Mouse (Mus musculus) frontal cortex, postnatal 10 days (tissue): Measurements from ENCODE around the gene Pheta1.
A peak's percentile ranks its signal among the peaks of the same experiment; 100 is the strongest.

Experiments used
- DNase-seq, 2 experiments: peaks; one replicate each; pipeline ENCODE4 v3.0.0; 2022; ENCODE audit warnings: low spot score in 2 of 2, mixed read lengths in 1 of 2

The Pheta1 gene

DNA sequence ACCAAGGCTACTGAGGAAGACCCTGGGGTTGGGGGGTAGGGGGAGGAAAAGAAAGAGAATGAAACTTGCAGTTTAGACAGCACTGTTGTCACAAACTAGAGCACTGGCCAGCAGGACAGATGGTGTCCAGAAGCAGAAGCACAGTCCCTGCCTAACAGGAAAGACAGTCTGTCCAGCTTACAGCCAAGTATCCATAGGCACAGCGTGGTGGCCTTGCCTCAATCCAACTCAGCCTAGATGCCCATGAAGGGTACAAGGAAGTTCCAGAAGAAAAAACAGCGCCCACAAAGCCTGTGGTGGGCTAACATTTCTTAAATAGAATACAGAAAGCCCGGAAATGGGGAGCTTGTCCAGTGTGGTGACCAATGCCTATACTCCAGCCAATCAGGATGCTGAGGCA, 23.2 kb upstream of the Pheta1 start:
- no peak for DNase-seq

DNA sequence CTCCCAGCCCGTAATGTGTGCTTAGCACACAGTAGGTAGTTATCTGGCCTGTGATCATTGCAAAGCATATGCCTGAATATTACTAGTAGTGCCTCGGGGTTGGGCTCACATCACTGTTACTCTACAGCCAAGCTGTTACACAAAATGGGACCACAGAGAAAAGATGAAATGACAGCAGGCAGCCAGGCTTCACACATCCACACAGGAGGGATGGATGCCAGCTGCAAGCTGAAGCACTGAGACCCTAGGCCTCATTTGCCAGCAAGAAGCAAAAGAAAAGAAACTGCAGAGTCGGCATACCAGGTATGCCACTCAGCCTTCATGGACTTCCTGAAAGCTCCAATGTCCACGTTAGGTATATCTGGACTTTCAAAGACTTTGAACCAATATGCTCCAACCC, 20.9 kb upstream of the Pheta1 start:
- DNase-seq = no peak

DNA sequence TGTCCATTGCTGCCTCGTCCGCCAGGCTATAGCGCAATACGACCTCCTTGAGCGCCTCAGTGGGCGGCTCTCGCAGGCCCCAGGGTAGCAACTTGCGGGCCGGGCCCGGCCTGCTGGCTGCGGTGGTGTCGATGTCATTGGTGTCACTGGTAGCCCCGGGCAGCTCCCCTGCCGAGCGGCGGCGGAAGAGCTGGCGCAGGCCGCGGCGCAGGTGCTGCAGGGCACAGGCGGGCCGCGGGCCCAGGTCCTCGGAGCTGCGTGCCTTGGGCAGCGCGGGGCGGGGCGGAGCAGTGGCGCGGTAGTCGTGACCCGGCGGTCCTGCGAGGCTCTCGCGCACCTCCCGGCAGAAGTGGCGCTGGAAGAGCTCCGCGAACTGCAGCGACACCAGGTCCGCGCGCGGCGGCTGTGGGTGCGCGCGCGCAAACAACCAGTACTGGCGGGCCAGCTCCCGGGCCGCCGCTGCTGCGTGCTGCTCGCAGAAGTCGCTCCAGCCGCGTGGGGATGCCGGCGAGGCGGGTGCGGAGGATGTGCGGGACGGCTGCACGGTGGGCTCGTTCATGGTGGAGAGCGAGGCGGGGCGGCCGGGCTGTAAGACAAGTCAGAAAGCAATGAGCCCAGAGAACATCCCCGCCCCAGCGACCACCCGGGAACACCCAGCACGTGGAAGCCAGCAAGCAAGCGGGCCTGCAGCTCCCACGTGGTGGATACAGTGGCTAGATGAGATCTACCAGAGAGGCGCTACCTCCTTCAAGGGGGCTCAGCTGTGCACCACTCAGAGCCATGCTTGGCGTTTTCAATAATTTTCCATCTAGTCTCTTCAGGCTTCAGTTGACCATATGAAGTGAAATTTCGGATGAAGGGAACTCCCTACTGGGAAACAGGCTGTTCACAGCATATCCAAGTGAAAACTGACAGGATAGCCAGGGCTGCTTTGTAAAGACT, 20.0 kb upstream of the Pheta1 start:
- DNase-seq = no peak

DNA sequence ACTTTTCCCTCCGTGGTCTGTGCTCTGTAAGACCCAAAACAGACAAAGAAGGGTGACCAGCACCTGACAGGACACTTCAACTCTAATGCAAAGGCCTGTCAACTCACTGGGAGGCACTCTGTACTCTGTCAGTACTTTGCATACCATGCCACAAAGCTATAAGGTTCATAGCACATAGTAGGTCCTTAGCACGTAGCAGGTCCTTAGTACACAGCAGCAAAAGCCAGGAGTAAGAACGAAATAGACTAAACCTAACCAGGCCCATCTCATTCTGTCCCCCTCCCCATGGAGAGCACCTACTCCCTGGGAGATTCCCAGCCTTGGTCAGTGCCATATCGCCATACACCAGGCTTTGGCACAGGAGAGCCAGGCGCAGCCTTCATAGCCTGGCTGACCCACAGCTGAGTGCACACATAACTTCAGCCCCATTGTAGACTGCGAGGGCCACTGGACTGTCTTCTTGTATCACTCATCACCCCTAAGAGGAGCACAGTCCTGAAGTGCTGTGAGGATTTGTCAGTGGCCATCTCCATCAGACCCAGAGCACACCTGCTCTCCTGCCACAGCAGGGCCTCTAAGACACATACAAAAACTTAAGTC, 17.7 kb upstream of the Pheta1 start:
- DNase-seq = no peak

DNA sequence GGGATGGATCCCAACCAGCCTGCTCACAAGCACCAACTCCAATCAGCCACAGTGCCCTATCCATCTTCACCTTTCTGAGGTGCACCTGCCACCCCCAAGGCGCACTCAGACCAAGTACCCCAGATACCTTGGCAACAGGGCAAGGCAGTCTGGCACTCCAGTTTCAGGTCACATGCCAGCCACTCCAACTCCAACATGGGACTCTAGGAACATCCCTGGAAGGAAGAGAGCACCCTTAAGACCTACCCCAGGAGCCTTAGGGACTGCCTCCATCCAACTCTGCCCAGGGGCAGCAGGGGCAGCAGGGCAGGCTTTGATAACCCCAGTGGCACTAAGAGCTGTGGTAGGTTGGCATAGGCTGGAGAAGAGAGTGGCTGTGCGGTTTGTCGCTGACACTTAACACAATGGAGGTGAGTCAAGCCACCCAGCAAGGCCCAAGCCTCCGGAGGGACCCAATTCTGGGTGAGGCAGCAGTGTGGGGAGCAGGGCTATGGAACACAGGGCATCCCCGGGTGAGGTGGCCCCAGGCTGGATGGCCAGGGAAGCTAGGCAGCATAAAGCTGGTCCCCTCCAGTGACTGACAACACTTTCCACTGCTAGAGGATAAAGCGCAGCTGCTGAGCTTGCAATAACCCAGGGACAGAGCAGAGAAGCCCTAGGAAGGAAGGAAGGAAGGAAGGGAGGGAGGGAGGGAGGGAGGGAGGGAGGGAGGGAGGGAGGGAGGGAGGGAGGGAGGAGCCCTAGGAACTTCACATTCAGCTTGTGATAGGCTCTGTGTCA, 16.2 kb upstream of the Pheta1 start:
- no peak for DNase-seq

DNA sequence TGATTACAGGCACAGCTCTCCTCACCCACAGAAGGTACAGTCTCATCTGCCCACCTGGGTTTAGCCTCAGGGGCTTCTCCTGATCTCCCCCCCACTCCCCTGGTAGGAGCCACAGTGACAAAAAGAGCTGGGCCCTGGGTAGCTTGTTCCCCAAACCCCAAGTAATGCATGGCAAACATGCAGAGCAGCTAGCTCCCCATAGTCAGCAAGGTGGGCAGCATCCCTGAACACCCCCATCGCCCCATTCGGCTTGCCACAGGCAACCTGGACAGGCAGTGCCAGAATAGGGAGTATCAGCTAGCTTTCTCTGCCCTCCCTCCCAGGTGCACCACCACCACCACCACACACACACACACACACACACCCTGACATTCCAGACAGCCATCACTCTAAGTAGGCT, 15.6 kb upstream of the Pheta1 start:
- no peak for DNase-seq

DNA sequence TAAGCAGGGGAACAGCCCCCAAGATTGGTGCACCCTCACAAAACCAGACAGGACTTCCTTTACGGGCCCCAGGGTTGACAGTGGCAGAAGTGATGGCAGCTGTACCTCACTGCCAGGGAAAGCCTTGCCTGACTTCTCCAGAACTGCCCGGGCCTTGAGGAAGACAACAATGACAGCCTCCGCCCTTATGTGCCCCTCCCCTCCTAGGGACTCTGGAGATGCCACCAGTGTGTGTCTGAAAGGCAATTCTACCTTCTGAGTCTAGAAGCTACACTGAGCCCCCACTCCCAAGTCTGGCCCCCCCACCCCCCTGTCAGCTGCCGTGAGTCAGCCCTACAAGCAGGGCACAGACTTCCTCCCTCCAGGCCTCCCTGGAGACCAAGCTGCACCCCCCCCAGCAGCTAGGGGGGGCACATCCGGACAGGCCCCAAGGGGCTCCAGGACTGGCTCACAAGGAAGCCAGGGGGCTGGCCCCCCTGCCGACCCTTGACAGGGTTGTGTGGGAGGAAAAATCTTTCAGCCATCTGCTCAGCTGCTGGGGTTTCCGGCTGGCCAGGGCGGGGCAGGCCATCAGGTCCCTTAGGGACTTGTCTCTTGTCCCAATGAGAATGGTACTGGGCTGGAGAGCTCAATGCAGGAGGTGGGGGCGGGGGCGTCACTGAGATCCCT, 15.1 kb upstream of the Pheta1 start:
- DNase-seq = peak in 1 of 2 experiments; percentile 66

DNA sequence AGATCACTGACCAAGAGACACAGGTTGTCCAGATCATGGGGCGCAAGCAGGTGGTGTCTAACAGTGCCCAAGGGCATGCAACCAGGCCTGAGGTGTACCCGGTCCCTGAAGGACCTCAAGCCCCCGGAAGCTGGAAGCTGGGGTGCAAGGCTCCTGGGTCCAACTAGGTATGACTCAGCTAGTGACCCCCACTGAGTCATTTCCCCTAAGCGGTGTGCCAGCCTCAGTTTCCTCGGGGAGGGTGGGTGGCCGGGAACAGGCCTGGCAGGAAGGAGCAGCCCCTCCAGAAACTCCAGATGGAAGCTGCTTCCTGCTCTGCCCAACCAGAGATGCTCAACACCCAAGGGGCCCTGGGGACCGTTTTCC, 14.6 kb upstream of the Pheta1 start:
- no peak for DNase-seq

DNA sequence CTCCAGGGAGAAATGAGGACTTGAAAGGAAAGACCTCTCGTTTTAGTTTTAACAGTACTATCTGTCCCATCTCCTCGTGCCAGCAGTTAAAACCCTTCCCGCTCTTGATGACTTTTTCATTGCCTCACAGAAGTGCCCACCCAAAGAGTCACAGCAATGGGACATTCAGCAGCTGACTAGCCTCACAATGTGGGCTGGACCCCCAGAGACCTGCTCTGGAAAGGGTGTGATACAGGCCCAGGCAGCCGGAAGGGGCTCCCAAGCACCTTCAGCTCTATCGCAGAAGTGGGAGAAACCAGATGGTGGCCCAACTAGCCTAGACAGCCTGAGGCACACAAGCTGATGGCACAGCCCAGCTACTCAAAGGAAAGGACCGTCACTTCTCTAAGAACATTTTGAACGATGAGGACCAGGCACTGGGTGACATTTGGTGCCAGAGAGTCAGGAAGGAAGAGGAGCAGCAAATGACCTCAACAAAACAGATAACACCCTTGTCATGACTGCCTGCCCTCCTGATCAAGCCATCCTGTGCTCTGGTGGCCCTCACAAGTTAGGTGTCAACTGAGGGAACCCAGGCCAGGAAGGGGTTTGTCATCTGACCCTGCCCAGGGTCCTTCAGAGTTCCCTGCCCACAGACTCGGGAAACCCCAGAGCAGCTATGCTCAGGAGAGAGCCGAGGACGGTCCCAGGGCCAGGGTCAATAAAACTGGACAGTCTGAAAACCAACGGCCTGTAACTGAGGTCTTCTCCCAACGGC, 13.6 kb upstream of the Pheta1 start:
- no peak for DNase-seq

DNA sequence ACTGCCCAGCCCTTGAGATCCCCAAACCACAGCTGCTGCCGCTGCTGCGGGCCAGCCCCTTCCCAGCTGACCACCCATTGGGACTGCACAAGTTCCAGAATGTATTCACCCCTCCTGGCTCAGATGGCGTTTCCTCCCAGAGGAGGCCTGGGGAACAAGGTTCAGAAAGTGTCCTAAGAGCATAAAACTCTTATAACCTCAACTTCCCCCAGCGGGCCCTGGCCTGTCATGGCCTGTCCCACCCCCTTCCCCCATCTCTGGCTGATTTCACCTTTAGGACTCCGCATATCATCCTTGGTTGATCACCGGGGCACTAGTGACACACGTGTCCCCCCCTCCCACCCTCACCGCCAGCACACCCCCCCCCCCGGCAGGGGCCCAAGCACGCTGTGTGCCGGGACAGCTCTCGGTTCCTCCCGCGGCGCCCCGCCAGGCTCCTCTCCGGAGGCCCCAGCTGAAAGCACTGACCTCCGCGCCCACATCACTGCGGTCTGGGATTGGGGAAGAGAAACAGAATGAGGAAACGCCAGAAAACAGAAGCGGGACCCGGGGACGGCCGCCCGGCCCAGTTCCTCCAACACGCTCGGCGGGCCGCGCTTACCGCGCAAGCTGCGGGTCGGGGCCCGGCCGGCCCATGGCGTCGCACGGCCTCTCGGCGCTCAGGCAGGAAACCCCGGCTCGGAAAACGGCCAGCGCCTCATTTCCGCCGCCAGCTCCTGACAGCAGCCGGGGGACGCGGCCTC, 12.7 kb upstream of the Pheta1 start:
- peak in 1 of 2 experiments; percentile 68 for DNase-seq

DNA sequence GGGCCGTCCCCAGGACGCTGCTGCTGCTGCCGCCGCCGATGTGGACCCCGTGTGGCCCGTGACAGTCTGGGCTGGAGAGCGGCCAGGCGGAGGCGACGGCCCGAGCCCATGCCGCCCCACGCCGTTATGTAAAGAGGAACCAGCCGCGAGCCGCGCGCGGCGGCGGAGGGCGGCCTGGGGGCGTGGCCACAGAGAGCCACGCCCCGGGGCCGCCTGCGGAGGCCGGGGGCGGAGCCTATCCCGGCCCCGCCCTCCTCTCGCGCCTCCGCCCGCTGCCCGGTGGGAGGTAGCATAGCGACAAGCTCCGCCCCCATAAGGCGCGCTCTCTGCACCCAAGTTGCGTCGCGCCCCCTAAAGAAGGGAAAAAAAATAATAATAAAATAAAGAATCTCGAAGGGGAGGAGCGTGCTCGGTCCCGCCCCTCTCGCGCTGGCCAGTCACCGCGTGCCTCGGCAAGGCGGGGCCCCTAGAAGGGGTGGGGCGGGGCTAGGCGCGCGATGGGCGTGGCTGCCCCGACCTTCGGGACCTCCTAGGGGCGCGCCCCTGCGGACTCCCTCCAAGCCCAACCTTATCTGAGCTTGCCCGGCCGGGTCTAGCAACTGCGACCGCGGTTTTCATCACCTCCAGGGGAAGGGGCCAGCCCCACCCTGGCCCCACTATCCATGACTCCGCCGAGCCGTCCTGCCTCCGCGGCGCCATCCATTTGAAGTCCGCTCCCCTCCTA, 11.9 kb upstream of the Pheta1 start:
- DNase-seq = peak; percentile 74 to 80

DNA sequence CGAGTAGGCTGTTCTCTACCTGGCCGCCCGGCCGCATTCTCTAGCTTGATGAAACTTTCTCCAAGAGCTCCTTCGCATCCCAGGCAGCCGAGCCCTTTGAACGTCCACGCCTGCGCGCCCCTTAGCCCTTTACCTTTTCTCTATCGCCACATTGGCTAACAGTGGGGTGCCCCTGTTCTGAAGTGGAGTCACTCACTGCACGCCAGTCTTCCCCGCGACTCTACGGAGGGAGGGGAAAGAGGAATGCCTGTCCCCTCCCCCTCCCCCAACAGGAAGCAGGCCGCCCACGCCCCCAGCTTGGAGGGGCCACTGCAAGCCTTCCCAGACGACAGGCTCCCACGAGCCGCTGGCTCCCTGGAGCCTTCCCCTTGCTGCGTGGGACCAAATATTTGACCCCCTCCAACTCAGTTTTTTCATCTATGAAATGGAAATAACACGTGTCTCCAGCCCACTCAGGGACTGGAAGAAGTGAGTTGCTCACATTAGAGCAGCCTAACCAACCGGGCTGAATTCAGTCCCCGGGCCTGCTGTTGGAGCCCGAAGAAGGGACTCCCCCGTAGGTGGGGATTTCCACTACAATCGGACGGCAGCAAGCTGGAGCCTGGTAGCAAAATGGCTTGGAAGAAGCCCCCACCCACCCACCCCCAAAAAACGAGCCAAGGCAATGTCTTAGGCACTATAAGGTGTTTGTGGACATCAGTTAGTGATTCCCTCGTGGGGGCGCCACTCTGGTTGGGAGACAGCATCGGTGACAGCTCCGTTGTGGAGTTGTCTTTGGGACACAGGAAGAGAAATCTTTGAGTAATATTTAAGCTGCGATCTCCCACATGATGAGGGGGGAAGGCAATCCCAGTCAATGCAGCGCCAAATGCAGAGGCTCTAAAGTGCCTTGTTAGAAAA, 11.1 kb upstream of the Pheta1 start, which contains the start of gene Sh2b3:
Gene Sh2b3 (minus strand): TSS at position 206 of the 900 bp plus-strand sequence.
- peak in 1 of 2 experiments; percentile 63 for DNase-seq

DNA sequence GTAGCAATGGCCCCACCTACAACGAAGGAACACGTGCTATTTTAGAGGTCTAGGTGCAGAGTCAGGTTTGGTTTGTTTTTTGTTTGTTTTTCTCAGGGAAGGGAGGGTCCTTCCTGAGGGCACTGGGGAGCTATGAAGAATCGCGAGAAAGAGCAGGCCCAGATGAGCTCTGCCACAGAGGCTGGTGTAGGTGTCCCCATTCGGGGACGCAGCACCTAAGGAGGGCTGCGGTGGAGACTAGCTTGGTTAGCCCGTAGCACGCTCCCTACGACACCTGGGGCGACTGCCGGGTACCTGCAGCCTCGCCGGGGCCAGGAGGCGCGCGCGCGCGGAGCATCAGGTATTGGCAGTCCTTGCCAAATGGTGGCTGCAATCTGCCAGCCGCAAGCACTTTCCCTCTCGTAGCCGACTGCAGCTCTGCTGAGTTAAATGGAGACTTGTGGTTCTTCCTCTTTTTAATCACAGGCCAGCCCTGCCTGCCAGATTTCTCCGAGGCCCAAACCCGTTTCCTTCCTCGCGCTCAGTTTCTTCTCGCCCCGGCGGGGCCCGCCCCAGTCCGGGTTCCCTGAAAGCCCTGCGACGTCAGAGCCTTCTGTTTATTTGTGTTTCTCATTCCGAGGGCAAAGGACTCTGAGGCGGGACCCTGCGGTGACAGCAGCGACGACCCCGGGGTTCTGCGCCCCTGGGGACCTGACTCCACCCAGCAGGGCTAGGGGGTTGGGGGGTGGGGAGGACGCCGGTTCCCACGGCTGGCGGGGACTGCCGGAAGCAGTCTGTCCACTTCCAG, 10.2 kb upstream of the Pheta1 start:
- no peak for DNase-seq

DNA sequence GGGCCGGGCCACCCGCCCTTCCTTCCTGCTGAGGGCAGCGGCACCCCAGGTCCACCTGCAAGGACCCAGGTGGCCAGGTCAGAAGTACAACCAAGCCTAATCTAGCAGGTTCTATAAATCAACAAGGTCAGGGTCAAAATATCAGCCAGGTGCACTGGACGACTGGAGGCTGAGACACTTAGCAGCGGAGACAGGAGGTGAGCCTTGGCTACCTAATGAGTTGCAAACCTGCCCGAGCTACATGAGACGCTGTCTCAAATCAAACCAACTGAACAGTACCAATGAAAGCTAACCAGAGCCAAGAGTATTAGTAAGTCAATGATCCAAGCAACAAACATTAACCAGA, 9.7 kb upstream of the Pheta1 start:
- DNase-seq = no peak

DNA sequence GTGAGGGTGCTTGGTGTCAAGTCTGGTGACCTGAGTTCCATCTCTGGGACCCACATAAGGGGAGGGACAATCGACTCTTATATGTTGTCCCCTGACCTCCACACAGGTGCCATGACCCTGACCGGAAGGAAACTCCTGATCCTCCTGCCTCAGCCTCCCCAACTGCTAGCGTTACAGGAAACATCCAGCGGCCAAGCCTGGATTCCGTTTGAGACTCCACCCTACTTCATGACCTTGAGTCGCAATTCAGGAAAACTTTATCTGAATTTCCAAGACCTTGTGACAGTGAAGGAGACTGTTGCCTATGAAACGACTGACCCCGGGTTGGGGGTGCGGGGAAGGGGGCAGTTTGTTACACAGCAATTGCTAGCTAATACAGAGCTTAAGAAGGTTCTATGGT, 7.3 kb upstream of the Pheta1 start:
- DNase-seq = no peak

DNA sequence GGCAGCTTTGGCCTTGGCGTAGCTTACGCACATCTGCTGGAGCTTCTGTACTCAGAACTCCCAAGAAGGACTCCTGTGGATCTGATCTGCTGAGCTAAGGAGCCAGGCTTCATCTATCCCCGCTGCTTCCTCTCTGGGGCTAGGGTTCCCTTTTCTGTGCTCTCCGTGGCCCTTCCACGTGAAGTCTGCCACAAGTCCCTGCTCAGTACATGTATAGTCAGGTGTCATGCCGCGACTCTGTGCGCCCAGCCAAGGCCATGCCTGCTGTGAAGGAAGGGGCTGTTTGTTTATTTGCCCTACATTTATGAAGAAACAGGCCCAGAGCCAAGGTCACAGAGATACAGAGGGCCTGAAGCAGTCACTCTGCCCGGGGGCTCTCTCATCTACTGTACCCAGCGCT, 6.8 kb upstream of the Pheta1 start:
- no peak for DNase-seq

DNA sequence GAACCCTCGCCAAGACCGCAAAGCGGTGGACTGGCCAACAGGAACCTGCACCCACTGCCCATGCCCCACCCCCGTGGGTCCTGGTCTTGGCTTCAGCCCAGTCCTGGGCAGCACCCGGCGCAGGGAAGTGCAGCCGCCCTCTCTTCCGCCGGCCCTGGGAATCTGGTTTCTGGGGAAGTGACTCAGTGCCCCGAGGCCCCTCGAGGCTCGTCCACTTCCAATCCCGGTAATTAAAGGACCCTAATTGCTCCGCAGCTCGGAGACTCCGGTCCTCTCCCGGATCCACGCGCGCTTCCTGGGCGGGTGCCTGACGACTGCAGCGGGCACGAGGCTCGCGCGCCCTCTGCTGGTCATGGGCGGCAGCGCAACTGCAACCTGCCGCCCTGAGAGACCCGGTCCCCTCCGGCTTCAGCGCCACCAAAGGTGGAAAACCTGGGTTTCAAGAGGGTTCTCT, 6.1 kb upstream of the Pheta1 start:
- DNase-seq = peak in 1 of 2 experiments; percentile 80
